Mouse (Mus musculus) mesoderm, embryonic 11.5 days (tissue): ENCODE measurements around the gene Ect2.

ENCODE experiments used
- DNase-seq: peaks from one replicate; pipeline ENCODE4 v3.0.0-alpha.2; 2012; ENCODE audit warnings: low read depth, low spot score

Gene Ect2

GRCm38 (mm10) chr3:27153701-27154209 lies at the start of gene Ect2:
TSS of gene Ect2 (minus strand) at chr3:27153878.
- peak; percentile 99 for DNase-seq

DNA sequence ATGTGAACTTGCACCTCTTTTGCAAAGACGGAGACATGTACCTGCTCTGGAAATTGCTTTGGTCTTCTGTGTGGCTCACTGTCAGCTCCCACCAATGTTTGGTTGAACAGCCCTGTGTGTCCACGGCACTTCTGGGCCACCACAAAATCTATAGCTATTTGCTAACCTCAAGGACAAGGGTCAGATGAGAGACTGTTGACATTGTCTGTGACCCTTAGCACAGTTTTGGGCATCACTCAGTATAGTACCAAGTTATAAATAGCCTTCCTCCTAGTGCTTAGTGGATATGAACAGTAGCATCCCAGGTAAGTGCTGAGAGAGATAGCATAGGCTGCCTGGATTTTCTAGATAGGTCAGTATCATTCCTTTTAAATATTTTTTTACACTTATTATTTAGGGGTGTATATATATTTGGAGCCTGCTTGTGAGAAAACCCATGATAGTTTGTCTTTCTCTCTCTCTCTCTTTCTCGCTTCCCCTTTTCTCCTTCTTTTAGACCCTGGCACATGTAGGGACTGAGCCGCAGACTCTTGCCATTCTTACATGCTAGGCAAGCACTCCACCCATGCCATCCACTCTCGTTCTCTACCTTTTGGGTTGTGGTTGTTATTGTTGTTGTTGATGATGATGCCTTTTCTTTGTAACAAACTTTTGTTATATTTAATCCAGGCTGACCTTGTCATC lies 48.2 kb upstream of the Ect2 start:
- DNase-seq = no peak

GRCm38 (mm10) chr3:27199120-27199519 lies 45.4 kb upstream of the Ect2 start:
- DNase-seq = no peak

- DNase-seq = no peak
Measured at GRCm38 (mm10) chr3:27197816-27198215, 44.1 kb upstream of the Ect2 start.

DNA sequence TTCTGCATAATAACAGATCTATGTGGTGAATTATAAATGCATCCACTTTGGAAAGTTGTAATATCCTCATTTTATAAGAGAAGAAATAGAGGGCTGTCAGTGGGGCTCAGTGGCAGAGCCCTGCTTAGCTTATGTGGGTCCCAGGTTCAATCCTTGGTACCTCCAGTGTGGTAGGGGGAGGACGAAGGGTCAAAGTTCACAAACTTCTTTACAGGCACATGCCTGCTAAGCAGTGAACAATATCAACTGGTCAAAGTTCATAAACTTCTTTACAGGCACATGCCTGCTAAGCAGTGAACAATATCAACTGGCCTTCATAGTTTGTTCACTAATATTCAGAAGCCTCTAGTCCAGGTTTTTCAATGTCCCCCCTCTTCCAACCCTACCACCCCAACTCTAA lies 42.9 kb upstream of the Ect2 start:
- DNase-seq = no peak

- no peak for DNase-seq
Measured at GRCm38 (mm10) chr3:27195573-27196227, 42.0 kb upstream of the Ect2 start.

- DNase-seq = no peak
Measured at GRCm38 (mm10) chr3:27195153-27195552, 41.5 kb upstream of the Ect2 start.

DNA sequence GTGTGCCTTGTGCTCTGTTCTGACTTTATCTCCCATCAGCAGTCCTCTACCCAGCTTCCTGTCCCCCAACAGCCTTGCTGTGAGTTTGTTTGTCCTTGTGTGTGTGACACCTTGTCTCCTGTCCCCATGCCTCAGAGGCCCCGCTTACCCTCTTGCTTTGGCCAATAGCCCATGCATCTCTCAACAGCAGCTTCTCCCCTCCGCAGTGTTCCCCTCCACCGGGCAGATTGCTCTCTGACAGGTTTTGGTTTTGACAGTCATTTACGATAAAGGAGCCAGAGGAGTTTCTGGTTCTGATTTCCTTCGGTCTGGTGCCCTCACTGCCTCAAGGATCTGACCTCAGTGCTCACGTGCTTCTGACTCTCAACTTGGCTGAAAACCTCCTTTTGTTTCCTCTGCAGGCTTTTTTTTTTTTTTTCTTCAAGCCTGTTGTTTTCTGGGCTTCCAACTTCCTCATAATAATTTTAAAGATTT lies 40.2 kb upstream of the Ect2 start:
- DNase-seq = no peak

GRCm38 (mm10) chr3:27191856-27192255 lies 38.2 kb upstream of the Ect2 start:
- no peak for DNase-seq

DNA sequence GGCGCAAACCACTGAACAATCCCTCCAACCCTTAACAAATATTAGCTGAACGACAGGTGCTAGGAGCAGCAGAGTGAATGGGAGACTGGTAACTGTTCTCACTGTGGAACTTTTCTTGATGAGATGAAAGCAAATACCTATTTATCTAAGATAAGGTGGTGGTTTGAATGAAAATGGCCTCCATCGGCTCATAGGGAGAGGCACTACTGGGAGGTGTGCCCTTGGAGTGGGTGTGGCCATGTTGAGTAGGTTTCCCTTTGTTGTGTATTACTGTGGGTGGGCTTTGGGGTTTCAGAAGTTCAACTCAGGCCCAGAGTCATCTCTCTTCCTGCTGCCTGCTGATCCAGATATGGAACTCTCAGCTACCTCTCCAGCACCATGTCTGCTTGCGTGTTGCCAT lies 37.2 kb upstream of the Ect2 start:
- DNase-seq = no peak

GRCm38 (mm10) chr3:27189320-27190261 lies 35.9 kb upstream of the Ect2 start:
- no peak for DNase-seq

- no peak for DNase-seq
Measured at GRCm38 (mm10) chr3:27188386-27188785, 34.7 kb upstream of the Ect2 start.

DNA sequence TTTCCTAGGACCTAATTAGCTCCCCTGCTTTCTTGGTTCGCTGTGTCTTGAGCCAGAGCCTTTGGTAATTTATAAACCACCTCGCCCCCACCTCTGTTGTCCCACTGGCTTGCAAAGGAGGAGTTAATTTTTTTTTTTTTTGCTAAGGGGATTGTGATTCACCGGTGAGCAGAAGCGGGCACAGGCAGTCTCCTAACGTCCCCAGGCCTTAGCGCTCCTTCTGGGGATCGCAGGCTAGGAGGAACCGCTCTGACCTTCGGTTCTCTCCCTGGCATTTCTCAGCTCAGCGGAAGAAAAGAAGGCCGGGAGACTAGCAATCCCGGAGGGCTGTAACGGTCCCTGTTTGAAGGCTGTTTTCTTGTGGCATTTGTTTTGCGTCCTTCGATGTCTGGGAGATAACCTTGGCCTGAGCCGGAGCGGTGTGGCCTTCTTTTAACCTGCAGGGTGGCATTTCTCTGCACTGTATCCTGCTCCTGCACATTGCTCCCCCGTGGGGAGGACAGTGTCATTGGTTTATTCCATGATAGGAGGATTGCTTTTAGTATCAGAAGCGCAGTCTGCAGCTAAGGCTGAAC lies 30.0 kb upstream of the Ect2 start:
- DNase-seq = peak; percentile 8

DNA sequence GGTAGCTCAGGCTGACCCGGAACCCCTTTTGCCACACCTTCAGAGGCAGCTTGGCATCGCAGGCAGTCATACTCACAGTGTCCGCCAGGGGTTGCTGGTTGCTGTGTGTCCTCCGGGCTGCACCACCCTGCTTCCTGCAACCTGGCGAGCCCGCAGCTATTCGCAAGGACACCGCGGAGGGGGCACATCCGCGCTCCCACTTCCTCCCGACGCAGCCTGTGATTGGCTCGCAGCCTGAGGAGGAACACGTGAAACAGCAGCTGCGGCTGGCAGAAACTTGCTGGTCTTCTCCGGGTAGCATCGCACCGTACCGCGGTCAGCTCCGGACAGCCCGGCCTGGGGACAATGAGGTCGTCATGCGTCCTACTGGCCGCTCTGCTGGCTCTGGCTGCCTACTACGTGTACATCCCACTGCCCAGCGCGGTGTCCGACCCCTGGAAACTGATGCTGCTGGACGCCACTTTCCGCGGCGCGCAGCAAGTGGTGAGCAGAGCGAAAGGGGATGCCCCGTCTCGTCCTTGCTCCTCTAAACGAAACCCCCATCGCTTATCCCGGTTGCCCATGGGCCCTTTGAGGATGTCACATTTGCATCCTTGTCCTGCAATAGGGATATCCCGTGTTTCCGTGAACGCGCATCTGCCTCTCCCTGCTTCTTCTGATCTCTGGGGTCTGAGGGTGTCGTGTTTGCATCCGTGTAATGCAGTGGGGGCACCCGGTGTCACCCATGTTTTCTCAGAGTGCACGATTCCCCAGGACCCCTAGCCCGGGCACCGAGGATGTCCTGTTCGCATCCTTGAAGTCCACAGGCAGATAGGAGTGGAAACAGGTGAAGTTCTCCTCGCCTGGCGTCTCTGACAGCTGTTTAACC lies 29.3 kb upstream of the Ect2 start, which contains the start of gene Nceh1:
TSS of gene Nceh1 (plus strand) at position 233 of the 868 bp plus-strand sequence.
- DNase-seq = peak; percentile 95

DNA sequence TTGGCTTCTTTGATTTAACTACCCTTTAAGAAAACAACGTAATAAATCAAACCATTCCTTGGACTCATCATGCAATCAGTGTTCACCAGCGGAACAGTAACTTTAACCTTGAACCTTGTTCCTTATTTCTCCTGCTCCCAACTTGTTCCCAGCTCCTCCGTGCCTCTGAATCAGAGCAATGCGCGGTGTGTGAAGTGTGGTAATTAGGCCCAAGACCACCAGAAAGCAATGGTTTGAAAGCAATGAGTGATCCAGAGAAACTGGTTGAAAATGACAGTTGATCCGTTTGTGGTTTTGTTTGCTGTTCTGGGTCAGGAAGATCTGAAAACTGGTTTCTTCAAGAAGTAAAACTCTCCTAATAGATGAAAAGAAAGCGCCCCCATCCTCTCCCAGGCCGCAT lies 26.0 kb upstream of the Ect2 start:
- DNase-seq = no peak

GRCm38 (mm10) chr3:27170257-27170656 lies 16.6 kb upstream of the Ect2 start:
- DNase-seq = no peak

DNA sequence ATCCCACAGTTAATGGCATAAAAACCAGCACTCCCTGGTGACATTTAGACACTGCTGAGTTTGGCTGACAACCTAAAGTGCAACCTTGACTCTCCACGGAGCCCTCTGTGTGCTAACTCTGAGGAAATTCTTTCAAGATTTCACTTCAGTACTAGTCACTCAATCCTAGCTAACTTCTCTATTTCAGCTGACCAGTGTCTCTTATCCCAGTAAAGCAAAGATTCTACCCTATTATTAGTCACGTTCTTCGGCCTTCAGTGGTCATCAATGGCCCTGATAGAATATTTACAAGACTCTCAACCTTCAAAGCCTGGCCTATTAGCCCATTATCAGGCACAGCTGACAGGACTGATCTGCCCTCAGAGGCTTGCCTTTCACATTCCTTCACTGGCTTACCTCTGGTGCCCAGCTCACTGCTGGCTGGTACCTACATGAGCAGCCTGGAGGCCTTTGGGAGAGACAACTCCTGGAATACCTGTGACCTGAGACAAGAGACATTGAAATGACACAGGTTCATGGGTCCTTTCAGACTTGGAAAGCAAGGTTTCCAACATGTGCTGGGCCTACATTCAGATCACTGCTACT lies 11.9 kb upstream of the Ect2 start:
- no peak for DNase-seq

DNA sequence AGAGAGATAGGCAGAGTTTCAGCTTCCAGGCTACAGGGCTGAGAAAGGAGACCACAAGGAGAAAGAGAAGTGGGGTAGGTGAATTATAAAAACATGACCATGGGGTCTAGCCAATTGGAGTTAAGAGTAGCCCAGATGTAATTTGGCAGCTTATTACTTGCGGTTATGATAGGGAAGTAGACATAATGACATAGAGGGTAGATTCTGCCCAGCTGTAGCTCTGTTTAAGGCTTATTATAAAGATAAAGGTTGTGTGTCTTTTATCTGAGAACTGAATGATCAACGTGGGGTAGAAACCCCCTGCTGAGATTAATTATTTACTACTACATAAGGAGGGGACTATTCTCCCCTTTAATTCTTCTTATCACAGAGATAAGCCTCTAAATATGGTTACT lies 8.7 kb upstream of the Ect2 start:
- DNase-seq = no peak

- no peak for DNase-seq
Measured at GRCm38 (mm10) chr3:27161645-27162409, 8.1 kb upstream of the Ect2 start.
